Mouse (Mus musculus): ENCODE data around the gene Il27ra. TPM values are rescaled to one million over a fixed set of nuclear protein-coding genes. Genes with fewer than 3 reads are reported as not detected.
"Not testable (repeated sequence)": the region's sequence is repeated elsewhere in the genome, so short reads cannot be mapped to it uniquely, and the experiment has no call there.

Gene Il27ra
- polyA plus RNA-seq, 1 experiment from 2014 or later, result 0.23 TPM

- H3K9ac ChIP-seq, result peak overlapping the region; percentile 78
Observed at GRCm38 (mm10) chr8:83999057-83999705, 43.2 kb downstream of the Il27ra start.

GRCm38 (mm10) chr8:83998231-83999056, 43.9 kb downstream of the Il27ra start:
- H3K36me3 ChIP-seq (ENCODE audit: poor library complexity, severe bottlenecking), result peaks cover 49% of the 10 kb centered on the region
- ATAC-seq, result peak; percentile 22
- H3K27me3 ChIP-seq, result peaks cover 32% of the 10 kb centered on the region
- WGBS, result under 1% methylated on average over 70 of the region's 92 CpGs
- peaks cover 31% of the 10 kb centered on the region for H3K4me1 ChIP-seq
- no peaks in the 10 kb centered on the region for H3K9me3 ChIP-seq (replicated peaks)
- H3K27ac ChIP-seq, result peak overlapping the region; percentile 89
- peak overlapping the region; percentile 78 for H3K9ac ChIP-seq
- H3K4me3 ChIP-seq, result peak overlapping the region; percentile 76
- H3K4me2 ChIP-seq, result peak overlapping the region; percentile 84

More at GRCm38 (mm10) chr8:83999057-83999705, 43.2 kb downstream of the Il27ra start:
- Histone ChIP-seq H3K27me3 (peaks cover 32% of the 10 kb centered on the region), H3K4me1 (peaks cover 37% of the 10 kb centered on the region), H3K9me3 (replicated peaks) (no peaks in the 10 kb centered on the region), H3K36me3 (ENCODE audit: poor library complexity, severe bottlenecking) (peaks cover 42% of the 10 kb centered on the region), H3K4me2 (peak overlapping the region; percentile 84), H3K4me3 (peak overlapping the region; percentile 76), H3K27ac (no peak overlapping the region; the same call in 1 of the 2 replicates)
- no peak for ATAC-seq
- 66% methylated on average over 16 of the region's 16 CpGs for WGBS

GRCm38 (mm10) chr8:83997511-83998141, 44.8 kb downstream of the Il27ra start, which contains the start of gene Samd1:
TSS of gene Samd1 (plus strand) at chr8:83997672.
- Histone ChIP-seq H3K9me3 (replicated peaks) (no peaks in the 10 kb centered on the region), H3K4me2 (peak within 1 kb of the TSS; percentile 84), H3K9ac (peak within 1 kb of the TSS; percentile 87), H3K27me3 (peaks cover 28% of the 10 kb centered on the region), H3K27ac (peak within 1 kb of the TSS; percentile 95), H3K36me3 (ENCODE audit: poor library complexity, severe bottlenecking) (peaks cover 47% of the 10 kb centered on the region), H3K4me1 (peaks cover 31% of the 10 kb centered on the region), H3K4me3 (peak within 1 kb of the TSS; percentile 76)
- peak; percentile 26; the same call in 1 of the 2 replicates for ATAC-seq
- 0% methylated on average over 47 of the region's 112 CpGs for WGBS

- H3K9me3 ChIP-seq (replicated peaks), result no peaks in the 10 kb centered on the region
- H3K27ac ChIP-seq, result peak overlapping the region; percentile 95
- H3K4me3 ChIP-seq, result peak overlapping the region; percentile 76
- under 1% methylated on average over 66 of the region's 103 CpGs for whole genome bisulfite sequencing
- peak overlapping the region; percentile 87 for H3K9ac ChIP-seq
- ATAC-seq, result peak; percentile 73
- peaks cover 22% of the 10 kb centered on the region for H3K27me3 ChIP-seq
- peaks cover 31% of the 10 kb centered on the region for H3K4me1 ChIP-seq
- peak overlapping the region; percentile 84 for H3K4me2 ChIP-seq
- H3K36me3 ChIP-seq (ENCODE audit: poor library complexity, severe bottlenecking), result peaks cover 48% of the 10 kb centered on the region
Observed at GRCm38 (mm10) chr8:83996567-83997505, 45.6 kb downstream of the Il27ra start.

GRCm38 (mm10) chr8:83995973-83996372, 46.4 kb downstream of the Il27ra start:
- peaks cover 13% of the 10 kb centered on the region for H3K27me3 ChIP-seq
- 0 out of 2 replicates have a peak, but pooled peaks have one; percentile 9 for ATAC-seq
- H3K4me1 ChIP-seq, result peaks cover 23% of the 10 kb centered on the region
- peak overlapping the region; percentile 76; the same call in 1 of the 2 replicates for H3K4me3 ChIP-seq
- peaks cover 50% of the 10 kb centered on the region for H3K36me3 ChIP-seq (ENCODE audit: poor library complexity, severe bottlenecking)
- no peaks in the 10 kb centered on the region for H3K9me3 ChIP-seq (replicated peaks)
- H3K4me2 ChIP-seq, result peak overlapping the region; percentile 84
- WGBS, result 9% methylated on average over 12 of the region's 12 CpGs
- H3K27ac ChIP-seq, result no peak overlapping the region
- no peak overlapping the region for H3K9ac ChIP-seq

- Histone ChIP-seq H3K9ac (no peak overlapping the region), H3K4me2 (no peak overlapping the region), H3K4me1 (peaks cover 8% of the 10 kb centered on the region), H3K36me3 (ENCODE audit: poor library complexity, severe bottlenecking) (peaks cover 55% of the 10 kb centered on the region), H3K27ac (no peak overlapping the region), H3K4me3 (no peak overlapping the region), H3K9me3 (replicated peaks) (no peaks in the 10 kb centered on the region), H3K27me3 (no peaks in the 10 kb centered on the region)
- no peak for ATAC-seq
- WGBS, result 91% methylated on average over 3 of the region's 3 CpGs
Observed at GRCm38 (mm10) chr8:83994030-83994429, 48.4 kb downstream of the Il27ra start.

GRCm38 (mm10) chr8:83992488-83992887, 49.9 kb downstream of the Il27ra start:
- H3K9ac ChIP-seq, result no peak overlapping the region
- no peak overlapping the region for H3K27ac ChIP-seq
- H3K27me3 ChIP-seq, result no peaks in the 10 kb centered on the region
- H3K36me3 ChIP-seq (ENCODE audit: poor library complexity, severe bottlenecking), result peaks cover 70% of the 10 kb centered on the region
- H3K4me3 ChIP-seq, result no peak overlapping the region
- WGBS, result 89% methylated on average over 2 of the region's 2 CpGs
- no peak overlapping the region for H3K4me2 ChIP-seq
- H3K4me1 ChIP-seq, result 0 out of 2 replicates have a peak, but pooled peaks cover 4% of the 10 kb centered on the region
- ATAC-seq, result no peak
- H3K9me3 ChIP-seq (replicated peaks), result no peaks in the 10 kb centered on the region

- Histone ChIP-seq H3K36me3 (ENCODE audit: poor library complexity, severe bottlenecking) (peaks cover 91% of the 10 kb centered on the region), H3K4me3 (no peak overlapping the region), H3K27me3 (no peaks in the 10 kb centered on the region), H3K4me1 (no peaks in the 10 kb centered on the region), H3K27ac (no peak overlapping the region), H3K9ac (no peak overlapping the region), H3K4me2 (no peak overlapping the region), H3K9me3 (replicated peaks) (no peaks in the 10 kb centered on the region)
- no peak for ATAC-seq
- WGBS, result 92% methylated on average over 14 of the region's 14 CpGs
Observed at GRCm38 (mm10) chr8:83990170-83990569, 52.2 kb downstream of the Il27ra start.

- Histone ChIP-seq H3K9me3 (replicated peaks) (no peaks in the 10 kb centered on the region), H3K4me3 (no peak overlapping the region), H3K4me1 (no peaks in the 10 kb centered on the region), H3K4me2 (no peak overlapping the region), H3K36me3 (ENCODE audit: poor library complexity, severe bottlenecking) (peaks cover 90% of the 10 kb centered on the region), H3K27ac (no peak overlapping the region), H3K9ac (no peak overlapping the region), H3K27me3 (no peaks in the 10 kb centered on the region)
- 92% methylated on average over 7 of the region's 7 CpGs for WGBS
- ATAC-seq, result no peak
Observed at GRCm38 (mm10) chr8:83989243-83989642, 53.1 kb downstream of the Il27ra start.

GRCm38 (mm10) chr8:83983222-83983621, 59.2 kb downstream of the Il27ra start:
- H3K36me3 ChIP-seq (ENCODE audit: poor library complexity, severe bottlenecking), result peaks cover 80% of the 10 kb centered on the region
- H3K4me2 ChIP-seq, result not testable (repeated sequence)

GRCm38 (mm10) chr8:83982449-83982848, 59.9 kb downstream of the Il27ra start:
- H3K4me2 ChIP-seq, result no peak overlapping the region
- H3K4me1 ChIP-seq, result peaks cover 12% of the 10 kb centered on the region
- no peak overlapping the region for H3K4me3 ChIP-seq
- no peaks in the 10 kb centered on the region for H3K27me3 ChIP-seq
- no peak overlapping the region for H3K27ac ChIP-seq
- H3K9me3 ChIP-seq (replicated peaks), result no peaks in the 10 kb centered on the region; the same call in 1 of the 2 replicates
- H3K9ac ChIP-seq, result no peak overlapping the region
- ATAC-seq, result no peak
- peaks cover 72% of the 10 kb centered on the region for H3K36me3 ChIP-seq (ENCODE audit: poor library complexity, severe bottlenecking)
- WGBS, result 87% methylated on average over 4 of the region's 4 CpGs

More at GRCm38 (mm10) chr8:83983222-83983621, 59.2 kb downstream of the Il27ra start:
- H3K4me1 ChIP-seq; H3K27ac ChIP-seq; H3K9ac ChIP-seq; H3K27me3 ChIP-seq; H3K4me3 ChIP-seq; H3K9me3 ChIP-seq (replicated peaks); ATAC-seq: not testable (repeated sequence)
- 93% methylated on average over 2 of the region's 2 CpGs for WGBS
